Mouse (Mus musculus): ENCODE results near the gene Rwdd1. TPM values are rescaled to one million over a fixed set of nuclear protein-coding genes. Genes with fewer than 3 reads are reported as not detected.

Gene Rwdd1
- total and polyA plus RNA-seq, 3 experiments: 186 to 293 (median 235) TPM

DNA sequence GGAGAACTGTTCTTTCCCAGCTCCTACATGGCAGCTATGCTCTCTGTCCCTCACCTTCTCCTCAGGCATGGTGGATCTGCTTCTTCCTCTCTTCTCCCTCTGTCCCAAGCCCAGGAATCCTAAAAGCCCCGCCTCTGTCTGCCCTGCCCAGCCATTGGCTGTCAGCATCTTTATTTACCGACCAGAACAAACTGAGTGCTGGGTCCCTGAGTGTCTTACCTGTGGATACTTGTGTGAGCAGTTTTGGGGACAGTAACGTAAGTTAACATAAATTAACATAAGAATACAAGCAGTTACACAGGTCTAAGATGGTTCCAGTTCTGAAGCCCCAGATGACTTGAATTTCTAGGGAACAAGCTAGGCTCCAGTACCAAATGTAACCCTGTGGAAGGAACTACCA lies 47.2 kb upstream of the Rwdd1 start:
- in situ Hi-C loops (cut with MboI; ENCODE audit: low pct_ligation_motif_present, low pct_unique_long_range_greater_than_20kb, low sequenced_read_pairs) (no loop called here), dilution Hi-C loops (cut with MboI; ENCODE audit: extremely low pct_ligation_motif_present, extremely low pct_unique_long_range_greater_than_20kb, low sequenced_read_pairs) (no loop called here)
- Histone ChIP-seq H3K9ac (ENCODE audit: insufficient read depth, low read depth) (no peak overlapping the region), H3K4me2 (ENCODE audit: insufficient read depth, low read depth, poor library complexity, severe bottlenecking) (no peak overlapping the region), H3K9me3 (replicated peaks; ENCODE audit: low read length) (no peaks in the 10 kb centered on the region), H3K36me3 (replicated peaks in 1 of 2; ENCODE audit: control insufficient read depth in 1 of 2, insufficient read depth in 1 of 2, low read length in 1 of 2) (no peaks in the 10 kb centered on the region), H3K4me3 (replicated peaks in 1 of 3; ENCODE audit: low read depth in 2 of 3, low read length in 2 of 3, poor library complexity in 1 of 3) (no peak overlapping the region), H3K27me3 (replicated peaks) (no peaks in the 10 kb centered on the region), H3K27ac (ENCODE audit: insufficient read depth, low read depth) (no peak overlapping the region), H3K79me2 (replicated peaks; ENCODE audit: control insufficient read depth, extremely low read depth, insufficient read depth, poor library complexity, severe bottlenecking) (no peaks in the 10 kb centered on the region), H3K4me1 (ENCODE audit: control insufficient read depth in 1 of 2, insufficient read depth in 2 of 2) (peaks cover 0 to 8% of the 10 kb centered on the region in 2 experiments; a peak in 2 of 4 replicates)
- TF ChIP-seq TCF12 (IDR thresholded peaks at IDR 0.05; ENCODE audit: low read depth, low read length): no peak
- no peak for DNase-seq (ENCODE audit: extremely low read depth)

- Histone ChIP-seq H3K4me3 (replicated peaks in 1 of 3; ENCODE audit: low read depth in 2 of 3, low read length in 2 of 3, poor library complexity in 1 of 3) (no peak overlapping the region), H3K4me1 (ENCODE audit: control insufficient read depth in 1 of 2, insufficient read depth in 2 of 2) (0 out of 4 replicates have a peak, but pooled peaks cover 0 to 2% of the 10 kb centered on the region in 2 experiments), H3K27ac (ENCODE audit: insufficient read depth, low read depth) (no peak overlapping the region), H3K9ac (ENCODE audit: insufficient read depth, low read depth) (no peak overlapping the region), H3K79me2 (replicated peaks; ENCODE audit: control insufficient read depth, extremely low read depth, insufficient read depth, poor library complexity, severe bottlenecking) (no peaks in the 10 kb centered on the region), H3K27me3 (replicated peaks) (no peaks in the 10 kb centered on the region), H3K4me2 (ENCODE audit: insufficient read depth, low read depth, poor library complexity, severe bottlenecking) (no peak overlapping the region), H3K36me3 (replicated peaks in 1 of 2; ENCODE audit: control insufficient read depth in 1 of 2, insufficient read depth in 1 of 2, low read length in 1 of 2) (no peaks in the 10 kb centered on the region), H3K9me3 (replicated peaks; ENCODE audit: low read length) (no peaks in the 10 kb centered on the region)
- dilution Hi-C loops (cut with MboI; ENCODE audit: extremely low pct_ligation_motif_present, extremely low pct_unique_long_range_greater_than_20kb, low sequenced_read_pairs) (no loop called here), in situ Hi-C loops (cut with MboI; ENCODE audit: low pct_ligation_motif_present, low pct_unique_long_range_greater_than_20kb, low sequenced_read_pairs) (no loop called here)
- DNase-seq (ENCODE audit: extremely low read depth): no peak
- TF ChIP-seq TCF12 (IDR thresholded peaks at IDR 0.05; ENCODE audit: low read depth, low read length) (no peak), HCFC1 (IDR thresholded peaks at IDR 0.05; ENCODE audit: low read depth, low read length) (no peak), CHD2 (IDR thresholded peaks at IDR 0.05; ENCODE audit: low read length) (no peak), RAD21 (IDR thresholded peaks at IDR 0.05; ENCODE audit: low read depth, low read length) (no peak), JUN (IDR thresholded peaks at IDR 0.05; ENCODE audit: insufficient read depth, low read depth, low read length) (no peak)
Measured at GRCm38 (mm10) chr10:34053987-34054386, 34.6 kb upstream of the Rwdd1 start.

- Histone ChIP-seq H3K27ac (ENCODE audit: insufficient read depth, low read depth) (no peak within 1 kb of the TSS), H3K9me3 (replicated peaks; ENCODE audit: low read length) (no peaks in the 10 kb centered on the region), H3K4me2 (ENCODE audit: insufficient read depth, low read depth, poor library complexity, severe bottlenecking) (no peak within 1 kb of the TSS), H3K9ac (ENCODE audit: insufficient read depth, low read depth) (no peak within 1 kb of the TSS), H3K4me1 (ENCODE audit: control insufficient read depth in 1 of 2, insufficient read depth in 2 of 2) (no peaks in the 10 kb centered on the region), H3K27me3 (replicated peaks) (no peaks in the 10 kb centered on the region), H3K4me3 (replicated peaks in 1 of 3; ENCODE audit: low read depth in 2 of 3, low read length in 2 of 3, poor library complexity in 1 of 3) (no peak within 1 kb of the TSS), H3K36me3 (replicated peaks in 1 of 2; ENCODE audit: control insufficient read depth in 1 of 2, insufficient read depth in 1 of 2, low read length in 1 of 2) (no peaks in the 10 kb centered on the region), H3K79me2 (replicated peaks; ENCODE audit: control insufficient read depth, extremely low read depth, insufficient read depth, poor library complexity, severe bottlenecking) (no peaks in the 10 kb centered on the region)
- dilution Hi-C loops (cut with MboI; ENCODE audit: extremely low pct_ligation_motif_present, extremely low pct_unique_long_range_greater_than_20kb, low sequenced_read_pairs) (no loop called here), in situ Hi-C loops (cut with MboI; ENCODE audit: low pct_ligation_motif_present, low pct_unique_long_range_greater_than_20kb, low sequenced_read_pairs) (no loop called here)
- no peak for DNase-seq (ENCODE audit: extremely low read depth)
- no peak for TF ChIP-seq POLR2A (IDR thresholded peaks at IDR 0.05; ENCODE audit: low read depth, low read length)
- no peak for TF ChIP-seq SIN3A (IDR thresholded peaks at IDR 0.05; ENCODE audit: low read length)
- TF ChIP-seq KAT2A (IDR thresholded peaks at IDR 0.05; ENCODE audit: insufficient replicate concordance, low read length): no peak
- TF ChIP-seq NRF1 (IDR thresholded peaks at IDR 0.05; ENCODE audit: low read depth, low read length): no peak
- TF ChIP-seq MYC (IDR thresholded peaks at IDR 0.05; ENCODE audit: low read depth, low read length): no peak
Measured at GRCm38 (mm10) chr10:34044210-34044609, 24.8 kb upstream of the Rwdd1 start, which contains the start of gene Calhm4. Gene Calhm4 (minus strand): TSS chr10:34044310.
